Mouse (Mus musculus) embryonic facial prominence, embryonic 15.5 days (tissue): Measurements from ENCODE around the gene Tfdp2. TPM values are rescaled to one million over a fixed set of nuclear protein-coding genes. Genes with fewer than 3 reads are reported as not detected.
"Not testable (repeated sequence)": the region's sequence is repeated elsewhere in the genome, so short reads cannot be mapped to it uniquely, and the experiment has no call there.

Experiments used
- ATAC-seq: fragments of 200-750 bp; cut with Nextera tagmentation; 2 replicates; pipeline ENCODE4 v1.8.0; 2017; ENCODE audit warnings: low read depth, moderate TSS enrichment; ENCODE audit not compliant: insufficient number of reproducible peaks, low FRiP score, low TSS enrichment
- H3K27ac ChIP-seq: fragments of 300-500 bp; sonication (generic); replicated peaks from 2 replicates; pipeline ENCODE4 v1.5.1; 2015; ENCODE audit warnings: mild to moderate bottlenecking, inconsistent platforms
- H3K27me3 ChIP-seq: fragments of 300-500 bp; sonication (generic); 2 replicates; pipeline ENCODE4 v1.6.1; 2015; ENCODE audit warnings: inconsistent platforms
- H3K36me3 ChIP-seq: fragments of 300-500 bp; sonication (generic); 2 replicates; pipeline ENCODE4 v1.6.1; 2015; ENCODE audit warnings: mild to moderate bottlenecking, inconsistent platforms
- H3K4me1 ChIP-seq: fragments of 300-500 bp; sonication (generic); 2 replicates; pipeline ENCODE4 v1.6.1; 2015; ENCODE audit warnings: inconsistent platforms
- H3K4me2 ChIP-seq: fragments of 300-500 bp; sonication (generic); replicated peaks from 2 replicates; pipeline ENCODE4 v1.6.1; 2015; ENCODE audit warnings: mild to moderate bottlenecking, inconsistent platforms
- H3K4me3 ChIP-seq: fragments of 300-500 bp; sonication (generic); replicated peaks from 2 replicates; pipeline ENCODE4 v1.5.1; 2015; ENCODE audit warnings: mild to moderate bottlenecking, inconsistent platforms
- H3K9ac ChIP-seq: fragments of 300-500 bp; sonication (generic); 2 replicates; pipeline ENCODE4 v1.6.1; 2015; ENCODE audit warnings: inconsistent platforms
- H3K9me3 ChIP-seq: fragments of 300-500 bp; sonication (generic); replicated peaks from 2 replicates; pipeline ENCODE4 v1.6.1; 2016; ENCODE audit warnings: inconsistent platforms
- WGBS: fragments of 180-500 bp; shearing (Covaris S2); methylation state at CpG from one replicate; pipeline ENCODE4 v1.1.7; 2015; 5-methylcytosine and 5-hydroxymethylcytosine counted together
- polyA plus RNA-seq: library from polyadenylated mRNA; unstranded; fragments of >200 nt; fragmentation: Nextera tagmentation; extraction: Ambion mirVana; gene quantifications from 2 replicates; pipeline ENCODE4 v1.2.1, GENCODE M21; 2015

The Tfdp2 gene
- polyA plus RNA-seq = 31.1 and 34.4 TPM in 2 replicates

DNA sequence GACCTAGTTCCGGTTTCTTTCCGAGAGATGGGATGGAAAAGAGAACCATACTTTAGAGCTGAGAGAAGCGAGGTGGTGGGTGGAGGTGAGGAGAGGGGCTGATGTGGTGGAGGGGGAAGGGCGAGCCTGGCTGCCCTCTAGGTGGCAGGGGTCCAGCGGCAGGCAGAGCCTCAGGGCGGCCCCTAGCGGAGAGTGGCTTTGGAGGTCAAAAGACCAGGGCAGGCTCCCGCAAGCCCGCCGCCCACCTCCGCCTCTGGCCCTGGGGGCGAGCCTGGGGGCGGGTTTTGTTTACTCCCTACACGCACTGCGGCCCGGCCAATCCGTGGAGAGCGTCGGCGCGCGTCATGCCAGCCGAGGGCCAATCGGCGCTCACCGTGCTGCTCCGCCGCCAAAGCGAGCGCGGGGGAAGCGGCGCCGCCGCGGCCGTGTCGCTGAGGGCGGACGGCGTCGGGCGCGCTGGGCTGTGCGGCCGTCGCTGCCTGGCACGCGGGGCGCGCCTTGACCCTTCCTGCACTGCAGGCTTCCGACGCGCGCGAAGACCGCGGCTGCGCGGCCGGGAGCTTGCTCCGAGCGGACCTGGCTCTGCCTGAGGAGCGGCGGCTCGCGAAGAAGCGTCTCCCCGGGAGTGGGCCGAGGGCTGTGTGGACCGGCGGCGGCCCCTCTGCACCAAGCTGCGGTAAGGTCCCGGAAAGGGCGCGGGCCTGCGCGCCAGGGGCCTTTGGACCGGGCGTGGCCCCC lies at the start of gene Tfdp2:
Gene Tfdp2 (plus strand): TSS at position 391 of the 738 bp plus-strand sequence.
- peak within 1 kb of the TSS; percentile 70 for H3K9ac ChIP-seq
- peaks cover 14% of the 10 kb centered on the region; the same call in 1 of the 2 replicates for H3K4me1 ChIP-seq
- H3K27ac ChIP-seq = peak within 1 kb of the TSS; percentile 85
- H3K27me3 ChIP-seq = no peaks in the 10 kb centered on the region
- ATAC-seq = peak; percentile 97
- no peaks in the 10 kb centered on the region for H3K9me3 ChIP-seq
- 0% methylated on average over 76 of the region's 81 CpGs for WGBS
- H3K4me2 ChIP-seq = peak within 1 kb of the TSS; percentile 94
- no peaks in the 10 kb centered on the region for H3K36me3 ChIP-seq
- H3K4me3 ChIP-seq = peak within 1 kb of the TSS; percentile 91

DNA sequence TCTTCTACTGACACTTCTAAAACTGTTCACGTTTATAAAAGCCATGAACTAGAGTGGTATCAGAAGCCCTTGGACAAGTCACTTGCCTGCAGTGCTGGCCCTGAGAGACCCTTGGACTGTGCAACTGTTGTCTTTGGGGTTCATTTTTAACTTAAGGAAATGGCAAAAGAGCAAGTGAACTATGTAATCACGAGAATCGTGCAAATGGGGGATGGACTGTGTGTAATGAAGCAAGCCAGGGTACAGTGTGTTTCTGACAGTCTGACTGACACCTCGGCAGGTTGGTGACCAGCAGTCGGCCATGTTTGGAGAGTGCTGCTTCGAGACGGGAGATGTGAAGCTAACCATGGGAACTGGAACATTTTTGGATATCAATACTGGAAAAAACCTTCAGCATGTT lies 43.3 kb upstream of the Tfdp2 start:
- Histone ChIP-seq H3K27me3 (no peaks in the 10 kb centered on the region), H3K36me3 (peaks cover 13% of the 10 kb centered on the region), H3K4me2 (no peak overlapping the region), H3K9ac (no peak overlapping the region), H3K4me3 (no peak overlapping the region), H3K9me3 (no peaks in the 10 kb centered on the region), H3K4me1 (no peaks in the 10 kb centered on the region), H3K27ac (no peak overlapping the region)
- 94% methylated on average over 7 of the region's 7 CpGs for WGBS
- ATAC-seq = no peak

DNA sequence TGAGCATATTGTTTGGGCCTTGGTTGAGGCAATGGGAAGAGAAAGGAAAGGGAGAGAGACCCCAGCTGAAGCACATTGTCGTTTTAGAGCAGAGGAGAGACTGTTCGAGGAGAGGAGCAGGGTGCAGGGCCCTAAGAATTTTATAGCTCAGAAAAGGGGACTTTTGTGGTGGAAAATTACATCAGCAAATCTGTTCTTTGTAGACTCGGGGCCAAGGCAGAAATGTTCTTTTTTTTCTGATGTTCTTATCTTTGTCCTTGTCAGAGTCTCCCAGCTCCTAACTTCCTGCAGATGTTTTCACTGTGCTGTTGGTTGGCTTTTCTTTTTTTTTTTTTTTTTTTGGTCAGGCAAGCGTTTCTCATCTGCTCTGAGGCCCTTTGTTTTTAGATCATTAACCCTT lies 37.6 kb upstream of the Tfdp2 start:
- Histone ChIP-seq H3K4me2 (no peak overlapping the region), H3K9ac (no peak overlapping the region), H3K36me3 (peaks cover 17% of the 10 kb centered on the region), H3K27me3 (no peaks in the 10 kb centered on the region), H3K9me3 (no peaks in the 10 kb centered on the region), H3K4me1 (no peaks in the 10 kb centered on the region), H3K27ac (no peak overlapping the region), H3K4me3 (no peak overlapping the region)
- 34% methylated on average over 4 of the region's 4 CpGs for WGBS
- ATAC-seq = no peak

DNA sequence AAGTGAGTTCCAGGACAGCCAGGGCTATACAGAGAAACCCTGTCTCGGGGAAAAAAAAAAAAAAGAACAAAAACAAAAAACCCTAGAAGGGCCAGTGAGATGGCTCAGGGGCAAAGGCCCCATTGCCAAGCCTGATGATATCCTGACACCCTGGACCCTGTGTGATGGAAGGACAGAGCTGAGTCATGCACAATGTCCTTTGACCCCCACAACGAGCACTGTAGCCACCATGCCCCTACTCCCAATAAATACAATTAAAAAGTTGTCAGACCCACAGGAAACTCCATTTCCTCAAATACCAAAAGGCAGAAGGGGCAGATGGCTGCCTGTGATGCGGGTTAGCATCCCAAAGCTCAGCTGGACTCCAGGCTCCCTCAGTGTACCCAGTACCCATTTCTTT lies 37.0 kb upstream of the Tfdp2 start:
- no peak for ATAC-seq
- Histone ChIP-seq H3K9me3 (no peaks in the 10 kb centered on the region), H3K4me1 (no peaks in the 10 kb centered on the region), H3K9ac (no peak overlapping the region), H3K27me3 (no peaks in the 10 kb centered on the region), H3K4me3 (no peak overlapping the region), H3K27ac (no peak overlapping the region), H3K4me2 (no peak overlapping the region), H3K36me3 (peaks cover 17% of the 10 kb centered on the region)
- WGBS = 68% methylated on average over 3 of the region's 3 CpGs

DNA sequence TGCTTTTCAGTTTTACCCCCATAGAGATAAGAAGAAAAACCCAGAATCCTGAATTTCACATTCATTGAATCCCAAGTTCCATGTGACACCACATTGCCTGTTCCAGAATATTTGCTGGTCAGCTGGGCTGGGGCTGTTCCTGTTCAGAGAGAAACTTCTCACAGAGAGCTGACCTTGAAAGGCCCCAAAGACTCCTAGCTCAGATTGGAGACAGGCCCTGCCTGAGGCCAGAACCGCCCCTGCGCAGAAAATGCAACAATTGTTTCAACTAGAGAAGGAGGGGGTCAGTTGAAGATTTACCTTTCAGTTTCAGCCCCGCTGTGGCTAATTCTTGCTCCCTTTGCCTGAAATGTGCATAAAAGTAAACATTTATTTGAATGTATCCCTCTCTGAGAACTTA lies 35.3 kb upstream of the Tfdp2 start:
- H3K4me2 ChIP-seq = no peak overlapping the region
- ATAC-seq = no peak
- H3K27ac ChIP-seq = no peak overlapping the region
- 25% methylated on average over 3 of the region's 3 CpGs for WGBS
- no peak overlapping the region for H3K4me3 ChIP-seq
- H3K9me3 ChIP-seq = no peaks in the 10 kb centered on the region
- H3K9ac ChIP-seq = no peak overlapping the region
- peaks cover 12% of the 10 kb centered on the region for H3K36me3 ChIP-seq
- H3K27me3 ChIP-seq = no peaks in the 10 kb centered on the region
- no peaks in the 10 kb centered on the region for H3K4me1 ChIP-seq

DNA sequence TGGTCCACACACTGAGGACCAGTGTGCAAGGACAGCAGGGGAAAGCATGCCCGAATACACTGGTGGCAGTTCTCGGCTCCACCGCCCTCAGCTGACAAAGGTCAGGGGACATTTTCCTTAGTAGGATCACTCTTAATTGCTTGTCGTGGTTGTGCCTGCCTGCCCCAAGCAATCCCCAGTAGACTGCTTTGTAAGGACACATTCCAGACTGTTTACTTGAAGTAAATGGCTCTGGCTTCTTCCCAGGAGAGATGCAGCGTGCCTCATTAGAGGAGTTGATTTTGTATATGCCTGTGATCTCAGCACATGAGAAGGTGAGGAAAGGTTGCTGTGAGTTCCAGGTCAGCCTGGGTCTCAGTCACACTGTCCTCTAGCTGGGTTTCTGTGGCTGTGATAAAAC lies 33.7 kb upstream of the Tfdp2 start:
- peaks cover 8% of the 10 kb centered on the region; the same call in 1 of the 2 replicates for H3K36me3 ChIP-seq
- H3K4me2 ChIP-seq = no peak overlapping the region
- no peaks in the 10 kb centered on the region for H3K9me3 ChIP-seq
- no peak for ATAC-seq
- no peaks in the 10 kb centered on the region for H3K4me1 ChIP-seq
- no peak overlapping the region for H3K4me3 ChIP-seq
- H3K9ac ChIP-seq = no peak overlapping the region
- no peak overlapping the region for H3K27ac ChIP-seq
- WGBS = 44% methylated on average over 5 of the region's 5 CpGs
- no peaks in the 10 kb centered on the region for H3K27me3 ChIP-seq

DNA sequence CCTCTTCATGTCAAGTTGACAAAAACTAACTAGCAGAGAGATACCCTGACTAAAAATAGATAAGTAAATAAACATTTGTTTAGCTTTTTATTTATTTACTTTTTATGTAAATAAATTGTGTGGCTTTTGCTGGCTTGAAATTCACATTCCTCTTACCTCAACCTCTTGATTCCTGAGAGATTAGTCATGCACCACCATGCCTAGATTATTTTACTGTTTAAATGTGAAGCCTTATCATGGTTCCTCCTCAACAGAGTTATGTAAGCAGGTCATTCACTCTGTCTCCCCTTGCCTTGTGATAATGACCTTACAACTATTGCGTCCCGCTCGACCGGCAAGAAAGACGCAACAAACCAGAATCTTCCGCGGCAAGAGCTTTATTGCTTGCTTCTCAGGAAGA lies 32.6 kb upstream of the Tfdp2 start:
- no peak for ATAC-seq
- Histone ChIP-seq H3K4me2 (no peak overlapping the region), H3K36me3 (peaks cover 8% of the 10 kb centered on the region; the same call in 1 of the 2 replicates), H3K27ac (no peak overlapping the region), H3K4me3 (no peak overlapping the region), H3K4me1 (no peaks in the 10 kb centered on the region), H3K27me3 (no peaks in the 10 kb centered on the region), H3K9me3 (no peaks in the 10 kb centered on the region), H3K9ac (no peak overlapping the region)
- 97% methylated on average over 7 of the region's 7 CpGs for WGBS

DNA sequence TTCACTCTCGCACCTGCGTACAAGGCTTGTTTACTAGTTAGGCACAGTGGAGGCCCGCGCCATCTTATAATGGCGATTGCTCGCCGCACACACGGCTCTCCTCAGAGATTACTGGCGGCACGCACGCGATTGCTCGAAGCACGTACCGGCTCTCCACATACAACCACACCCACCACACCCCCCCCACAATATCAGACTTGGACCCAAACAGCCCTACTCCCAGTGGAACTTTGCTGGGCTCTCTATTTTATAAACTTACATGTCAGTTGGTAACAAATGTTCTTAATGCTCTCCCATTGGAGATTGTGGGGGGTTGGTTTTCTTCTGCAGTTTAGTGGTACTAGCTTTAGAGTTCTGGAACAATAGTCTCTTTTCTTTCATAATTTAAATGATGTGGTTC lies 32.1 kb upstream of the Tfdp2 start:
- not testable (repeated sequence) for ATAC-seq, H3K4me2 ChIP-seq, H3K4me1 ChIP-seq, H3K36me3 ChIP-seq, H3K4me3 ChIP-seq, H3K9ac ChIP-seq, H3K27me3 ChIP-seq, H3K9me3 ChIP-seq, H3K27ac ChIP-seq
- WGBS = 96% methylated on average over 15 of the region's 15 CpGs

DNA sequence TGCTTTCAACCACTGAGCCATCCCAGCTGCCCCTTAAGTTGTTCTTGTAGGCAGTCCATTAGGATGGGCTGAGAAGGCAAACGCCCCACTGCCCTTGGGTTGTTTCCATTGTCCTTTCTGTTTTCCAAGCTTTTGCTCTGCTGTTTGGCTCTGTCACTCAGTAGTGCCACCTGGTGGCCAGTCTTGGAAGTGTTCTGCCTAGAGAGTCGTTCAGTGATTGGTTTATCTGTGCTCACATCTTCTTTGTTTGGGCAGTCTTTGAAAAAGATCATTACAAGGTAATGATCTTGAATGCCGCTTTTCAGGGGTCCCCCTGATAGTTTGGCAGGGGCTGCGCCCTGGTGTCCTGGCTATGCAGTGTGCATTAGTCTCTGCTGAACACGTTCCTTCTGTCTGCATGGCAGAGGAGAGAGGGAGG lies 28.9 kb upstream of the Tfdp2 start:
- H3K9me3 ChIP-seq = no peaks in the 10 kb centered on the region
- WGBS = 24% methylated on average over 5 of the region's 5 CpGs
- H3K36me3 ChIP-seq = peaks cover 8% of the 10 kb centered on the region; the same call in 1 of the 2 replicates
- no peak for ATAC-seq
- no peak overlapping the region for H3K9ac ChIP-seq
- no peak overlapping the region for H3K4me2 ChIP-seq
- H3K27ac ChIP-seq = no peak overlapping the region
- no peaks in the 10 kb centered on the region for H3K4me1 ChIP-seq
- no peaks in the 10 kb centered on the region for H3K27me3 ChIP-seq
- no peak overlapping the region for H3K4me3 ChIP-seq

DNA sequence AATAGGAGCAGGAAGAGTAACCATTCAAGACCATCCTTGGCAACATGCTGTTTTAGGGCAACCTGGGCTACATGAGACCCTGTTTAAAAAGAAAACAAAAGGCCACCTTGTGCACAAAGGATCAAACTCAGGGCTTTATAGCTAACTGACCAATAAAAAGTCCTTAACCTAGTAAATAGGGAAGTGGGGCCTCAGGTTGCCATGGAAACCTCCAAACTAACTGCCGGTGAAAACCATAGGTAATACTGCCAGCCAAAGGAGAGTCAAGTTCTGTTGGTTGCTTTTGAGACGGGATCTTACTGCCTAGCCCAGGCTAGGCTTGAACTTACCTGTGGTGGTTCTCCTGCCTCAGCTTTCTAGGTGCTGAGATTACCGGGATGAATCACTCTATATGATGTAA lies 25.5 kb upstream of the Tfdp2 start:
- Histone ChIP-seq H3K4me2 (no peak overlapping the region), H3K27me3 (no peaks in the 10 kb centered on the region), H3K4me1 (no peaks in the 10 kb centered on the region), H3K27ac (no peak overlapping the region), H3K4me3 (no peak overlapping the region), H3K9me3 (no peaks in the 10 kb centered on the region), H3K9ac (no peak overlapping the region), H3K36me3 (0 out of 2 replicates have a peak, but pooled peaks cover 8% of the 10 kb centered on the region)
- 78% methylated on average over 3 of the region's 3 CpGs for WGBS
- ATAC-seq = no peak

DNA sequence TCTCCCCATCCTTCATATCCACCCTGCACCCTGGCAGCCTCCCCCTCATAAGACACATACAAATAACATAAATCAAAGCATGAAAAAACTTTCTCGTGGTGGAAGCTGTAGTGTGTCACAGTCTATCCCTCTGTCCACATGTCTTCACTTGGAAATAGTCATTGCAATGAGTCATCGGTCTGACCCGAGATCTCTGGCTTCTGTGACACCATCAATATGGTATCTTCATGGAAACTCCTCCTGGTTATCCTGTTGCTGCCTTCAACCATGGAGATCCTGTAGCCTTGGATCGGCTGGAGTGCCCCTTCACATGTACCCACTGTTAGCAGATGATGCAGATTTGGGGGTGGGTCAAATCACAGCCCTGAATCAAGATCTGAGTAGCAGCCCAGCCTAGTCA lies 11.2 kb upstream of the Tfdp2 start:
- H3K4me3 ChIP-seq = no peak overlapping the region
- no peak overlapping the region for H3K27ac ChIP-seq
- H3K36me3 ChIP-seq = peaks cover 5% of the 10 kb centered on the region; the same call in 1 of the 2 replicates
- H3K9ac ChIP-seq = no peak overlapping the region
- no peak for ATAC-seq
- 85% methylated on average over 4 of the region's 4 CpGs for WGBS
- no peaks in the 10 kb centered on the region for H3K27me3 ChIP-seq
- no peaks in the 10 kb centered on the region for H3K4me1 ChIP-seq
- no peak overlapping the region for H3K4me2 ChIP-seq
- H3K9me3 ChIP-seq = no peaks in the 10 kb centered on the region

DNA sequence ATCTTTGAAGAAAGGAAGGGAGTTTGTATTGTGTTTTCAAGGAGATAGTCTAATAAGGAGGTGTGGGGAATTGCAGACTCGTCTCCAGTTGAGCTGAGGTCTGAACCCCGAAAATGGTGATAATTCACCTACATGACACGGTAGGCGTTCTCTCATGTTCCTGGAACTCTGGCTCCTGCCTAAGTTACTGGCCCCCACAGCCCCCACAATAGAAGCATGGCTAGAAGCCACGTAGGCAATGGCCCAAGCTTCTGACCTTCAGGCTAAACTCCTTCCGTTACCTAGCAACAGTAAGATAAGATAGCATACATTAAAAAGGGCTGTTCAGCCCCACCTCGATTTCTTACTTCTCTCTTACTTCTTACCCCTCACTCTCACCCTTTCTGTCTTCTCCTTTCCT lies 9.4 kb upstream of the Tfdp2 start:
- H3K27ac ChIP-seq = no peak overlapping the region

More for the DNA sequence above, 9.4 kb upstream of the Tfdp2 start:
- Histone ChIP-seq H3K27me3 (no peaks in the 10 kb centered on the region), H3K4me3 (no peak overlapping the region), H3K4me2 (no peak overlapping the region), H3K9me3 (no peaks in the 10 kb centered on the region), H3K9ac (no peak overlapping the region), H3K4me1 (no peaks in the 10 kb centered on the region), H3K36me3 (peaks cover 5% of the 10 kb centered on the region; the same call in 1 of the 2 replicates)
- 74% methylated on average over 7 of the region's 7 CpGs for whole genome bisulfite sequencing
- no peak for ATAC-seq
